Mouse (Mus musculus) liver, embryonic 14.5 days (tissue): ENCODE data around the gene Sema6b.

Experiments
- CTCF ChIP-seq: IDR thresholded peaks from 2 replicates; pipeline ENCODE4 v1.5.1; 2016; ENCODE audit warnings: antibody characterized with exemption, low read depth, control low read depth
- EP300 ChIP-seq: IDR thresholded peaks from 2 replicates; pipeline ENCODE4 v1.6.1; 2016; ENCODE audit warnings: antibody characterized with exemption, low read depth

DNA sequence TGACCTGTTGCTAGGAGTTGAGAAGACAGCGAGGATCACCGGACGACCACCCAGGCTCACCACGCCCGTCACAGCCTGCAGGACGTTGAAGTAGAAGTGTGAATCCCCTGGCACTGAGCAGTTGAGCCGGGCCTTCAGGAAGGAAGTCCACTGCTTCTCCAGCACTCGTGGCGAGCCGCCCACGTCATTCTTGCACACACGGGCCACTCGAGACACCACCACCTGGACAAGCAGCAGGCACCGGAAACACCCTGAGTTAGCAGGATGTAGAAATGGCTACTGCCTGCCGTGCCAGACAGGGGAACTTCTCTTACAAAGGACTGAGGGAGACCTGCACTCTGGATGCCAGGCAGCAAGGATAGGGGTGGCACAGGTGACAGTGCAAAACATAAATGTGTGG is 11.9 kb downstream of the Sema6b start:
- TF ChIP-seq CTCF (no peak), EP300 (no peak)
